Mouse (Mus musculus): Measurements from ENCODE around the gene Ifngr1. TPM values are rescaled to one million over a fixed set of nuclear protein-coding genes. Genes with fewer than 3 reads are reported as not detected.

Gene Ifngr1
- polyA plus RNA-seq, 1 experiment = 8.6 TPM

- Histone ChIP-seq H3K9ac (ENCODE audit: low read depth, poor library complexity, severe bottlenecking) (no peak overlapping the region), H3K36me3 (ENCODE audit: control insufficient read depth, insufficient read depth, low read length, poor library complexity, severe bottlenecking) (no peaks in the 10 kb centered on the region), H3K27ac (ENCODE audit: insufficient read depth, low read length) (no peak overlapping the region), H3K9me3 (replicated peaks; ENCODE audit: control insufficient read depth, insufficient read depth, low read length, poor library complexity, severe bottlenecking) (no peaks in the 10 kb centered on the region), H3K4me3 (ENCODE audit: low read depth, low read length) (no peak overlapping the region), H3K27me3 (ENCODE audit: control insufficient read depth, insufficient read depth, low read length, poor library complexity, severe bottlenecking) (no peaks in the 10 kb centered on the region), H3K4me1 (ENCODE audit: control insufficient read depth, insufficient read depth, low read length) (no peaks in the 10 kb centered on the region)
- no peak for TF ChIP-seq CTCF (IDR thresholded peaks at IDR 0.05; ENCODE audit: low read depth, low read length)
- TF ChIP-seq POLR2A (IDR thresholded peaks at IDR 0.05; ENCODE audit: insufficient read depth, low read length) = no peak
- TF ChIP-seq EP300 (IDR thresholded peaks at IDR 0.05; ENCODE audit: insufficient read depth, low read depth, low read length) = no peak
Observed at GRCm38 (mm10) chr10:19582806-19583430, 8.8 kb upstream of the Ifngr1 start.

DNA sequence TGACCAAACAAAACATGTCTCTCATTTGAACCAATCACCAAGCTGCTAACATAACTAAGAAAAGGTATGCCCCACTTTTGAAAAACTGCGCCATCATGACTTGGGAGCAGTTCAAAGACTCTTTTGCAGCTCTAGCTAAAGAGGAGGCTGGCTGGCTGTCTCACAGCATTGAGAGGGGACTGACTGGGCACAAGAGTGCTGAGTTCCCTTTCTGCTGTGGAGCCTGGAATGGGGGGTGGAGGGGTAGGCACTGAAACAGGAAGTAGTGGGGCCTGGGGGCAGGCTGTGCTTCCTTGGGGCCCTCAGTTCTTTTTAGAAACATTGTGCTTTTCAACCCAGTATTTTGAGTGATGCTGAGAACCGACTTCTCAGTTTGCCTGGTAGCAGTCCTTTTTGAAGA, 7.7 kb upstream of the Ifngr1 start:
- Histone ChIP-seq H3K4me1 (ENCODE audit: control insufficient read depth, insufficient read depth, low read length) (no peaks in the 10 kb centered on the region), H3K9me3 (replicated peaks; ENCODE audit: control insufficient read depth, insufficient read depth, low read length, poor library complexity, severe bottlenecking) (no peaks in the 10 kb centered on the region), H3K4me3 (ENCODE audit: low read depth, low read length) (no peak overlapping the region), H3K27ac (ENCODE audit: insufficient read depth, low read length) (no peak overlapping the region), H3K27me3 (ENCODE audit: control insufficient read depth, insufficient read depth, low read length, poor library complexity, severe bottlenecking) (no peaks in the 10 kb centered on the region), H3K9ac (ENCODE audit: low read depth, poor library complexity, severe bottlenecking) (no peak overlapping the region), H3K36me3 (ENCODE audit: control insufficient read depth, insufficient read depth, low read length, poor library complexity, severe bottlenecking) (no peaks in the 10 kb centered on the region)
- TF ChIP-seq CTCF (IDR thresholded peaks at IDR 0.05; ENCODE audit: low read depth, low read length) (no peak), EP300 (IDR thresholded peaks at IDR 0.05; ENCODE audit: insufficient read depth, low read depth, low read length) (no peak), POLR2A (IDR thresholded peaks at IDR 0.05; ENCODE audit: insufficient read depth, low read length) (no peak)

DNA sequence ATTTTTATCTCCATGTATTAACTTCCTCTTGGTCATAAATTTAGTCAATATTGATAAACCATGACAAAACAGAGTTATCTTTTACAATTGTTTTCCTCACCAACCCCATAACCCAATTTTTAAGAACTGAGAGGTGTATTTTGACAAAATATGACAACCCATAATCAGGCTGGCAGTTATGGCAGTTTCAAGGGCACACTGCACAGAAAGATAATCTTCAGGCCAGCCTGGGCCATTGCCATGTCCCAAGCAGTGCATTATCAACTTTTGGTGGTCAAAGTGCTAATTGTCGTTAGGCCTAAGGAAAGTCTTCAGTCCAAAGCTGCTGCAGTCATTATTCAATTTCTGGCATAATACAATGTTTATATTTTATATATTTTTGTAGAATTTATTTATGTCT, 6.9 kb upstream of the Ifngr1 start:
- Histone ChIP-seq H3K9ac (ENCODE audit: low read depth, poor library complexity, severe bottlenecking) (no peak overlapping the region), H3K36me3 (ENCODE audit: control insufficient read depth, insufficient read depth, low read length, poor library complexity, severe bottlenecking) (no peaks in the 10 kb centered on the region), H3K27me3 (ENCODE audit: control insufficient read depth, insufficient read depth, low read length, poor library complexity, severe bottlenecking) (no peaks in the 10 kb centered on the region), H3K4me3 (ENCODE audit: low read depth, low read length) (no peak overlapping the region), H3K27ac (ENCODE audit: insufficient read depth, low read length) (no peak overlapping the region), H3K9me3 (replicated peaks; ENCODE audit: control insufficient read depth, insufficient read depth, low read length, poor library complexity, severe bottlenecking) (no peaks in the 10 kb centered on the region), H3K4me1 (ENCODE audit: control insufficient read depth, insufficient read depth, low read length) (no peaks in the 10 kb centered on the region)
- no peak for TF ChIP-seq CTCF (IDR thresholded peaks at IDR 0.05; ENCODE audit: low read depth, low read length)
- no peak for TF ChIP-seq EP300 (IDR thresholded peaks at IDR 0.05; ENCODE audit: insufficient read depth, low read depth, low read length)
- no peak for TF ChIP-seq POLR2A (IDR thresholded peaks at IDR 0.05; ENCODE audit: insufficient read depth, low read length)

GRCm38 (mm10) chr10:19585860-19586259, 5.9 kb upstream of the Ifngr1 start:
- Histone ChIP-seq H3K9me3 (replicated peaks; ENCODE audit: control insufficient read depth, insufficient read depth, low read length, poor library complexity, severe bottlenecking) (no peaks in the 10 kb centered on the region), H3K27ac (ENCODE audit: insufficient read depth, low read length) (no peak overlapping the region), H3K9ac (ENCODE audit: low read depth, poor library complexity, severe bottlenecking) (no peak overlapping the region), H3K36me3 (ENCODE audit: control insufficient read depth, insufficient read depth, low read length, poor library complexity, severe bottlenecking) (no peaks in the 10 kb centered on the region), H3K27me3 (ENCODE audit: control insufficient read depth, insufficient read depth, low read length, poor library complexity, severe bottlenecking) (no peaks in the 10 kb centered on the region), H3K4me1 (ENCODE audit: control insufficient read depth, insufficient read depth, low read length) (no peaks in the 10 kb centered on the region), H3K4me3 (ENCODE audit: low read depth, low read length) (no peak overlapping the region)
- TF ChIP-seq POLR2A (IDR thresholded peaks at IDR 0.05; ENCODE audit: insufficient read depth, low read length) (no peak), CTCF (IDR thresholded peaks at IDR 0.05; ENCODE audit: low read depth, low read length) (no peak), EP300 (IDR thresholded peaks at IDR 0.05; ENCODE audit: insufficient read depth, low read depth, low read length) (no peak)

DNA sequence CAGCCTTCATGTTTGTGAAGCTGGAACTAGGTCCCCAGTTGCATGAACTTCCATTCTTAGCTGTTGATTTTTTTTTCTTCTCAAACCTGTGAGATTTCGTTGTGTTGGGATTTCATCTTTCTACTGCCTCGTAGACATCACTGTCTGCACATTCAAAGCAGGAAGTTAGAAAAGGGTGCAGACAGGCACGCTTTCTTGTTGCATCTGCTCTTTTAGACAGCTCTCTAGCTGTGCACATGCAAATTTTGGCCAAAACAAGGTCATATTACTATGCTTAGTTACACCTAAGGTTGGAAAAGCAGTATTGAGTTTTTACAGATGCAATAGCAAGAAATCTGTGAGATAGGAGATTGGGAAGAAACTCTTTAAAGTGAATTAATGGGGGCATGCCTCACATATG, 4.5 kb upstream of the Ifngr1 start:
- H3K9ac ChIP-seq (ENCODE audit: low read depth, poor library complexity, severe bottlenecking) = no peak overlapping the region
- H3K27ac ChIP-seq (ENCODE audit: insufficient read depth, low read length) = no peak overlapping the region
- H3K36me3 ChIP-seq (ENCODE audit: control insufficient read depth, insufficient read depth, low read length, poor library complexity, severe bottlenecking) = no peaks in the 10 kb centered on the region
- H3K27me3 ChIP-seq (ENCODE audit: control insufficient read depth, insufficient read depth, low read length, poor library complexity, severe bottlenecking) = no peaks in the 10 kb centered on the region; the same call in 1 of the 2 replicates
- TF ChIP-seq EP300 (IDR thresholded peaks at IDR 0.05; ENCODE audit: insufficient read depth, low read depth, low read length) = no peak
- no peak overlapping the region for H3K4me3 ChIP-seq (ENCODE audit: low read depth, low read length)
- no peaks in the 10 kb centered on the region for H3K4me1 ChIP-seq (ENCODE audit: control insufficient read depth, insufficient read depth, low read length)
- H3K9me3 ChIP-seq (replicated peaks; ENCODE audit: control insufficient read depth, insufficient read depth, low read length, poor library complexity, severe bottlenecking) = no peaks in the 10 kb centered on the region

DNA sequence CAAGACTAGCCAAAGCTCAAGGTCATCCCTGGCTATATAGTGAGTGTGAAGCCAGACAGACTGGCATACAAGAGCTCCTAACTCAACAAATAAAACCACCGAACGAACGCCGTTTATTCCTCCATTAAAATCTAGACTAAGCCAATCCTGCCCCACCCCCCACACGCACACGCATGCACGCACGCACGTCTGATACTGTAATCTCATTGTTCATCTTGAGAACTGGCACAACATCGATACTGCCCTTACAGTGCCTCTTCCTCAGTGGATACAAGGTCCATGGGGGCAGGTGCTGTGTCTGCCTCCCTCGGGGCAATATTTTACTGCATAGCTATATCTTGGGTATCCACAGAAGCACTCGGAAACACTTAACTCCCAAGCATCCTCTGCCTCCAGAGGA, 2.1 kb upstream of the Ifngr1 start:
- Histone ChIP-seq H3K4me3 (ENCODE audit: low read depth, low read length) (no peak overlapping the region), H3K9ac (ENCODE audit: low read depth, poor library complexity, severe bottlenecking) (no peak overlapping the region), H3K36me3 (ENCODE audit: control insufficient read depth, insufficient read depth, low read length, poor library complexity, severe bottlenecking) (no peaks in the 10 kb centered on the region), H3K9me3 (replicated peaks; ENCODE audit: control insufficient read depth, insufficient read depth, low read length, poor library complexity, severe bottlenecking) (no peaks in the 10 kb centered on the region), H3K27ac (ENCODE audit: insufficient read depth, low read length) (no peak overlapping the region), H3K4me1 (ENCODE audit: control insufficient read depth, insufficient read depth, low read length) (no peaks in the 10 kb centered on the region), H3K27me3 (ENCODE audit: control insufficient read depth, insufficient read depth, low read length, poor library complexity, severe bottlenecking) (no peaks in the 10 kb centered on the region; the same call in 1 of the 2 replicates)
- TF ChIP-seq EP300 (IDR thresholded peaks at IDR 0.05; ENCODE audit: insufficient read depth, low read depth, low read length) (no peak), CTCF (IDR thresholded peaks at IDR 0.05; ENCODE audit: low read depth, low read length) (no peak), POLR2A (IDR thresholded peaks at IDR 0.05; ENCODE audit: insufficient read depth, low read length) (no peak)

All from ES-Bruce4 (cell line).